Mouse (Mus musculus) heart, embryonic 15.5 days (tissue): ENCODE data around the gene Gm20696. TPM values are rescaled to one million over a fixed set of nuclear protein-coding genes. Genes with fewer than 3 reads are reported as not detected.

Source experiments
- ATAC-seq: fragments of 200-750 bp; cut with Nextera tagmentation; replicated peaks from 2 replicates; pipeline ENCODE4 v1.8.0; 2017; ENCODE audit warnings: low read depth, moderate TSS enrichment; ENCODE audit not compliant: insufficient number of reproducible peaks, insufficient read depth, low FRiP score
- H3K27ac ChIP-seq: fragments of 300-500 bp; sonication (generic); 2 replicates; pipeline ENCODE4 v1.5.1; 2015; ENCODE audit warnings: mild to moderate bottlenecking, inconsistent platforms
- H3K27me3 ChIP-seq: fragments of 300-500 bp; sonication (generic); 2 replicates; pipeline ENCODE4 v1.6.1; 2015; ENCODE audit warnings: inconsistent platforms
- H3K36me3 ChIP-seq: fragments of 300-500 bp; sonication (generic); 2 replicates; pipeline ENCODE4 v1.6.1; 2015; ENCODE audit warnings: mild to moderate bottlenecking, inconsistent platforms
- H3K4me1 ChIP-seq: fragments of 300-500 bp; sonication (generic); replicated peaks from 2 replicates; pipeline ENCODE4 v1.6.1; 2015; ENCODE audit warnings: inconsistent platforms
- H3K4me2 ChIP-seq: fragments of 300-500 bp; sonication (generic); 2 replicates; pipeline ENCODE4 v1.6.1; 2015; ENCODE audit warnings: inconsistent platforms, mild to moderate bottlenecking, moderate library complexity
- H3K4me3 ChIP-seq: fragments of 300-500 bp; sonication (generic); 2 replicates; pipeline ENCODE4 v1.5.1; 2015; ENCODE audit warnings: mild to moderate bottlenecking, inconsistent platforms
- H3K9ac ChIP-seq: fragments of 300-500 bp; sonication (generic); 2 replicates; pipeline ENCODE4 v1.6.1; 2015; ENCODE audit warnings: mild to moderate bottlenecking, inconsistent platforms
- H3K9me3 ChIP-seq: fragments of 300-500 bp; sonication (generic); replicated peaks from 2 replicates; pipeline ENCODE4 v1.6.1; 2016; ENCODE audit warnings: inconsistent platforms
- WGBS: fragments of 180-500 bp; shearing (Covaris S2); methylation state at CpG from one replicate; pipeline ENCODE4 v1.1.7; 2015; ENCODE audit warnings: mixed read lengths; 5-methylcytosine and 5-hydroxymethylcytosine counted together
- polyA plus RNA-seq: library from polyadenylated mRNA; unstranded; fragments of >200 nt; fragmentation: Nextera tagmentation; extraction: Ambion mirVana; gene quantifications from 2 replicates; pipeline ENCODE4 v1.2.1, GENCODE M21; 2015

Gm20696 gene
- polyA plus RNA-seq, 1 experiment from 2014 or later: 2.9 TPM

GRCm38 (mm10) chr6:99511862-99512261 is 154.7 kb downstream of the Gm20696 start:
- Histone ChIP-seq H3K9ac (no peak overlapping the region), H3K4me3 (no peak overlapping the region), H3K9me3 (no peaks in the 10 kb centered on the region), H3K4me2 (peak overlapping the region; percentile 44), H3K36me3 (no peaks in the 10 kb centered on the region), H3K27me3 (no peaks in the 10 kb centered on the region), H3K4me1 (peaks cover 22% of the 10 kb centered on the region), H3K27ac (peak overlapping the region; percentile 29)
- 0 out of 2 replicates have a peak, but pooled peaks have one; percentile 14 for ATAC-seq
- 14% methylated on average over 6 of the region's 6 CpGs for WGBS

GRCm38 (mm10) chr6:99509189-99509592 is 157.4 kb downstream of the Gm20696 start:
- H3K27me3 ChIP-seq: no peaks in the 10 kb centered on the region
- WGBS: 67% methylated on average over 9 of the region's 9 CpGs
- H3K36me3 ChIP-seq: 0 out of 2 replicates have a peak, but pooled peaks cover 9% of the 10 kb centered on the region
- no peak overlapping the region for H3K27ac ChIP-seq
- H3K4me3 ChIP-seq: no peak overlapping the region
- no peak overlapping the region for H3K4me2 ChIP-seq
- H3K4me1 ChIP-seq: peaks cover 22% of the 10 kb centered on the region
- H3K9me3 ChIP-seq: no peaks in the 10 kb centered on the region
- no peak overlapping the region for H3K9ac ChIP-seq
- ATAC-seq: peak; percentile 27; the same call in 1 of the 2 replicates

- H3K4me3 ChIP-seq: no peak overlapping the region
- H3K9me3 ChIP-seq: no peaks in the 10 kb centered on the region
- no peaks in the 10 kb centered on the region for H3K27me3 ChIP-seq
- 0 out of 2 replicates have a peak, but pooled peaks cover 13% of the 10 kb centered on the region for H3K36me3 ChIP-seq
- WGBS: 83% methylated on average over 6 of the region's 6 CpGs
- no peak overlapping the region for H3K9ac ChIP-seq
- H3K4me1 ChIP-seq: peaks cover 16% of the 10 kb centered on the region
- ATAC-seq: no peak
- H3K27ac ChIP-seq: no peak overlapping the region
- no peak overlapping the region for H3K4me2 ChIP-seq
Observed at GRCm38 (mm10) chr6:99506816-99507215, 159.8 kb downstream of the Gm20696 start.

- ATAC-seq: no peak
- Histone ChIP-seq H3K27ac (no peak overlapping the region), H3K9me3 (no peaks in the 10 kb centered on the region), H3K4me2 (no peak overlapping the region), H3K4me1 (no peaks in the 10 kb centered on the region), H3K36me3 (0 out of 2 replicates have a peak, but pooled peaks cover 13% of the 10 kb centered on the region), H3K4me3 (no peak overlapping the region), H3K9ac (no peak overlapping the region), H3K27me3 (no peaks in the 10 kb centered on the region)
- 90% methylated on average over 1 of the region's 1 CpGs for WGBS
Observed at GRCm38 (mm10) chr6:99503741-99504140, 162.9 kb downstream of the Gm20696 start.

GRCm38 (mm10) chr6:99502727-99503126 is 163.9 kb downstream of the Gm20696 start:
- ATAC-seq: no peak
- H3K36me3 ChIP-seq: 0 out of 2 replicates have a peak, but pooled peaks cover 13% of the 10 kb centered on the region
- H3K9me3 ChIP-seq: no peaks in the 10 kb centered on the region
- no peaks in the 10 kb centered on the region for H3K27me3 ChIP-seq
- no peak overlapping the region for H3K4me2 ChIP-seq
- no peak overlapping the region for H3K27ac ChIP-seq
- H3K4me3 ChIP-seq: no peak overlapping the region
- H3K4me1 ChIP-seq: no peaks in the 10 kb centered on the region
- 74% methylated on average over 2 of the region's 2 CpGs for WGBS
- no peak overlapping the region for H3K9ac ChIP-seq

- H3K9me3 ChIP-seq: no peaks in the 10 kb centered on the region
- H3K27ac ChIP-seq: no peak overlapping the region
- H3K4me2 ChIP-seq: no peak overlapping the region
- H3K9ac ChIP-seq: no peak overlapping the region
- no peak overlapping the region for H3K4me3 ChIP-seq
- H3K4me1 ChIP-seq: no peaks in the 10 kb centered on the region
- WGBS: 83% methylated on average over 6 of the region's 6 CpGs
- no peaks in the 10 kb centered on the region for H3K27me3 ChIP-seq
- no peak for ATAC-seq
- H3K36me3 ChIP-seq: 0 out of 2 replicates have a peak, but pooled peaks cover 13% of the 10 kb centered on the region
Observed at GRCm38 (mm10) chr6:99502314-99502713, 164.3 kb downstream of the Gm20696 start.

- Histone ChIP-seq H3K36me3 (0 out of 2 replicates have a peak, but pooled peaks cover 8% of the 10 kb centered on the region), H3K4me3 (no peak overlapping the region), H3K4me2 (no peak overlapping the region), H3K27me3 (no peaks in the 10 kb centered on the region), H3K4me1 (peaks cover 2% of the 10 kb centered on the region; the same call in 1 of the 2 replicates), H3K9me3 (no peaks in the 10 kb centered on the region), H3K27ac (no peak overlapping the region), H3K9ac (no peak overlapping the region)
- ATAC-seq: no peak
- 89% methylated on average over 3 of the region's 3 CpGs for WGBS
Observed at GRCm38 (mm10) chr6:99500570-99501270, 165.9 kb downstream of the Gm20696 start.

GRCm38 (mm10) chr6:99498082-99498481 is 168.5 kb downstream of the Gm20696 start:
- no peak for ATAC-seq
- 88% methylated on average over 7 of the region's 7 CpGs for WGBS
- Histone ChIP-seq H3K27ac (no peak overlapping the region), H3K9me3 (no peaks in the 10 kb centered on the region), H3K4me3 (no peak overlapping the region), H3K4me1 (peaks cover 3% of the 10 kb centered on the region; the same call in 1 of the 2 replicates), H3K27me3 (no peaks in the 10 kb centered on the region), H3K4me2 (no peak overlapping the region), H3K36me3 (no peaks in the 10 kb centered on the region), H3K9ac (no peak overlapping the region)

GRCm38 (mm10) chr6:99496114-99496513 is 170.5 kb downstream of the Gm20696 start:
- 62% methylated on average over 5 of the region's 5 CpGs for WGBS
- H3K27me3 ChIP-seq: no peaks in the 10 kb centered on the region
- no peaks in the 10 kb centered on the region for H3K9me3 ChIP-seq

GRCm38 (mm10) chr6:99492937-99493336 is 173.7 kb downstream of the Gm20696 start:
- H3K27ac ChIP-seq: no peak overlapping the region
- H3K4me2 ChIP-seq: no peak overlapping the region
- peaks cover 20% of the 10 kb centered on the region; the same call in 1 of the 2 replicates for H3K4me1 ChIP-seq
- H3K9ac ChIP-seq: no peak overlapping the region
- WGBS: 13% methylated on average over 3 of the region's 3 CpGs
- no peaks in the 10 kb centered on the region for H3K27me3 ChIP-seq
- no peak overlapping the region for H3K4me3 ChIP-seq
- no peak for ATAC-seq
- no peaks in the 10 kb centered on the region for H3K36me3 ChIP-seq
- no peaks in the 10 kb centered on the region for H3K9me3 ChIP-seq

More at GRCm38 (mm10) chr6:99496114-99496513, 170.5 kb downstream of the Gm20696 start:
- Histone ChIP-seq H3K9ac (no peak overlapping the region), H3K36me3 (no peaks in the 10 kb centered on the region), H3K27ac (no peak overlapping the region), H3K4me1 (peaks cover 11% of the 10 kb centered on the region; the same call in 1 of the 2 replicates), H3K4me3 (no peak overlapping the region), H3K4me2 (no peak overlapping the region)
- ATAC-seq: no peak

GRCm38 (mm10) chr6:99491979-99492544 is 174.5 kb downstream of the Gm20696 start:
- 74% methylated on average over 6 of the region's 6 CpGs for WGBS
- Histone ChIP-seq H3K4me2 (no peak overlapping the region), H3K4me3 (no peak overlapping the region), H3K27ac (no peak overlapping the region), H3K4me1 (peaks cover 20% of the 10 kb centered on the region; the same call in 1 of the 2 replicates), H3K9me3 (no peaks in the 10 kb centered on the region), H3K36me3 (no peaks in the 10 kb centered on the region), H3K9ac (no peak overlapping the region), H3K27me3 (no peaks in the 10 kb centered on the region)
- no peak for ATAC-seq
